Mouse (Mus musculus) gastrocnemius, adult 2 months (tissue): Measurements from ENCODE around the gene Sec23ip. TPM values are rescaled to one million over a fixed set of nuclear protein-coding genes. Genes with fewer than 3 reads are reported as not detected.

ENCODE experiments used
- DNase-seq: peaks from one replicate; pipeline ENCODE4 v3.0.0; 2022
- H3K27ac ChIP-seq: fragments of 200-600 bp; 2 replicates; pipeline ENCODE4 v1.8.1; 2022; ENCODE audit warnings: mild to moderate bottlenecking
- H3K4me3 ChIP-seq: fragments of 200-600 bp; 2 replicates; pipeline ENCODE4 v1.8.1; 2022; ENCODE audit warnings: mild to moderate bottlenecking, moderate library complexity
- CTCF ChIP-seq: fragments of 200-600 bp; IDR thresholded peaks from 2 replicates; pipeline ENCODE4 v1.8.1; 2022; ENCODE audit warnings: antibody characterized with exemption, mild to moderate bottlenecking, moderate library complexity
- intact Hi-C: fragments of 180-260 bp; cut with DNase I; formaldehyde crosslinking; loops from one replicate; pipeline ENCODE4 v1.15.1; 2025
- total RNA-seq, 2 experiments: library from RNA; stranded (reverse); gene quantifications; 2 replicates each; pipeline ENCODE4 v1.2.3; 2021

The Sec23ip gene
- total RNA-seq, 2 experiments from 2014 or later = 22.7 to 23.5 TPM

- Histone ChIP-seq H3K27ac (peak overlapping the region; percentile 96), H3K4me3 (peak overlapping the region; percentile 99)
- intact Hi-C loops = no loop called here
- TF ChIP-seq CTCF = no peak
- peak; percentile 83 for DNase-seq
Observed at GRCm38 (mm10) chr7:128739462-128740277, 5.1 kb upstream of the Sec23ip start.

DNA sequence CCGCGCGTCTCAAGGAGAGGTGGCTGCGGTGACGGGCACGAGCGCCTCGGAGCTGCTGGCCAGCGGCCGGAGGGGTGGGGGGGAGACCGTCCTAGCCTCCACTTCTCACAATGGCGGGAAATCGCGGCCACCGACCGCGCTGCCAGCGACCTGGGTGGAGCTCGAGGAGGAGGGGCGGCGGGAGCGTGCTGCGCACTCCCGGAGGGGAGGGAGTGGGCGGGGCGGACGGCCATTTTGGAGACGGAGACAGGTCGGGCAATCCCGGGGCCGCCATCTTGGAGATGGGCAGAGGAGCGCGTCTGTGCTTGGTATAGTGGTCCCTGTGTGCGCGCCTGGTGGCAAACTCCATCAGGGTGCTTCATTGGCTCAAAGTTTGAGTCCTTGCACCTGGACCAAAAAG lies 4.4 kb upstream of the Sec23ip start, which contains the start of gene Mcmbp:
Mcmbp (minus strand) TSS at position 162 of the 400 bp plus-strand sequence.
- H3K27ac ChIP-seq = peak within 1 kb of the TSS; percentile 96
- DNase-seq = peak; percentile 99
- no peak for TF ChIP-seq CTCF
- intact Hi-C loops = no loop called here
- peak within 1 kb of the TSS; percentile 99 for H3K4me3 ChIP-seq

GRCm38 (mm10) chr7:128743898-128744297 lies 845 bp upstream of the Sec23ip start:
- no peak for DNase-seq
- TF ChIP-seq CTCF = no peak
- intact Hi-C loops = no loop called here
- Histone ChIP-seq H3K4me3 (peak overlapping the region; percentile 77), H3K27ac (peak overlapping the region; percentile 92; the same call in 1 of the 2 replicates)

DNA sequence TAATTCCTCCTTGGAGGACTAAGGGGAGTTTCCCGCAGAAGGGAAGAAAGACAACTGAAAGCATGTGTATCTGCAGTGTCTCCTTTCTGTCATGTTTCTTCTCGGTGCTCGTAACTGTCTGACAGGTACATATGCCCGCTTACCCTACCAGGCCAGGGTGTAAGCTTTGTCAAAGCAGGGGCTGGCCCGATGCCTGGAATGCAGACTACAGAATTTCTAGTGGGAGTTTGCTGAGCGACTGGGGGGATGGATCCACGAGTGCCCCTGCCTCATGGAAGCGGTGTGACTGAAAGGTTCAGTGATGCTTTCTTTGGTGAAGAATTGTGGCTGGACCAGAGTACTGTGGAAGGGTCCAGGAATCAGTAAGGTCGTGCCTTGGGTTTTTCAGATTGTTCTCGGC lies 1.4 kb downstream of the Sec23ip start:
- no peak overlapping the region for H3K27ac ChIP-seq
- DNase-seq = peak; percentile 25
- intact Hi-C loops = no loop called here
- peak overlapping the region; percentile 77 for H3K4me3 ChIP-seq
- no peak for TF ChIP-seq CTCF

DNA sequence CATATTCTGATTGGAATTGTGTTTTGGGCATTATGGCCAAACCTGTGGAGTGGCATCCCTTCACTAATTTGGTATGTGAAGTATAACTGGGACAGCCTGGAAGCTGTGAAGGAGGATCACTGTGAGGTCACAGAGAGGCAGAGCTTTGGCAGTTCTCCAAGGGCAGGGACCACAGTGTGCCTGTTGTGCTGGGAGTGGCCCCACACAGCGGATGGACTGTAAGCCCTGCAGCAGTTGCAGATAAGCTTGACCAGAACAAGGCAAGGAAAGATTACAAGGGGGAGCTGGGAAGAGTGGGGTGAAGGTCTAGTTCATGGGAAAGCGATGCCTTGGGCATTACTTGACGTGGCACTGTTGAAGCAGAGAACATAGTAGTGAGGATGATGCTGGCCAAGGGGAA lies 4.0 kb downstream of the Sec23ip start:
- peak overlapping the region; percentile 57 for H3K27ac ChIP-seq
- no peak for TF ChIP-seq CTCF
- H3K4me3 ChIP-seq = no peak overlapping the region
- peak; percentile 81 for DNase-seq
- intact Hi-C loops = no loop called here

DNA sequence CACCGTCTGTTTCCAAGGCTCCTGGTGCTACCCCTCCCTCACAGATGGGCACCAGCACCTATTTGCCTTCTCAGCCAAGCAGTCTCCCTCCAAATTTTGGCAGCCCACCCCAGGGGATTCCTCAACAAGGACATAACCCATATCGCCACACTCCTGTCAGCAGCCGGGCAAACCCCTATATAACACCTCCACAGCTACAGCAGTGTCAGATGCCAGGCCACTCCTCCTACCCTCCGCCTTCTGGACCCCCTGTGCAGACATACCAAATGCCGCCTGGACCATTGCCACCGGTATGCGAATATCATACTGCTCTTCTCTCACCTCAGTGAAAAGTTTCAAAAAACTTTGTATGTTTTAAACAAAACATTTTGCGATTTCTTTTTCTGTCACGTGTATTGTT lies 5.6 kb downstream of the Sec23ip start:
- intact Hi-C loops = no loop called here
- no peak overlapping the region for H3K27ac ChIP-seq
- no peak for TF ChIP-seq CTCF
- no peak for DNase-seq
- no peak overlapping the region for H3K4me3 ChIP-seq

GRCm38 (mm10) chr7:128752012-128752411 lies 7.3 kb downstream of the Sec23ip start:
- intact Hi-C loops = no loop called here
- no peak for DNase-seq
- Histone ChIP-seq H3K4me3 (no peak overlapping the region), H3K27ac (no peak overlapping the region)
- no peak for TF ChIP-seq CTCF

GRCm38 (mm10) chr7:128755396-128755795 lies 10.7 kb downstream of the Sec23ip start:
- no peak for DNase-seq
- intact Hi-C loops = no loop called here
- no peak overlapping the region for H3K4me3 ChIP-seq
- TF ChIP-seq CTCF = no peak
- H3K27ac ChIP-seq = no peak overlapping the region

DNA sequence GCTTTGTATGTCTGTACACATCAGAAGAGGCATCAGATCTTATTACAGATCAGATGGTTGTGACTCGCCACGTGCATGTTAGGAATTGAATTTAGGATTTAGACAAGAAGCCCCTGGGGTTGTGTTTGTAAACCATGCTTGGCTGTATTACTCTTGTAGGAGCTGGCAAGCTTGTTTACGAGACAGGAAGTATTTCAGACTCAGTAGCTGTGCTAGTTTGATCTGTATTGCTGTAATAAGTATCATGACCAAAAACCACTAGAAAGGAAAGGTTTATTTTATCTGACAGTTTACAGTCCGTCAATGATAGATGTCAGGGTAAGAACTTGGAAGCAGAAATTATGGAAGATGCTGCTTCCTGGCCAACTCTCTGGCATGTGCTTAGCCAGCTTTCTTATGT lies 14.2 kb downstream of the Sec23ip start:
- no peak for DNase-seq
- no peak overlapping the region for H3K27ac ChIP-seq
- H3K4me3 ChIP-seq = no peak overlapping the region
- no peak for TF ChIP-seq CTCF
- intact Hi-C loops = no loop called here

DNA sequence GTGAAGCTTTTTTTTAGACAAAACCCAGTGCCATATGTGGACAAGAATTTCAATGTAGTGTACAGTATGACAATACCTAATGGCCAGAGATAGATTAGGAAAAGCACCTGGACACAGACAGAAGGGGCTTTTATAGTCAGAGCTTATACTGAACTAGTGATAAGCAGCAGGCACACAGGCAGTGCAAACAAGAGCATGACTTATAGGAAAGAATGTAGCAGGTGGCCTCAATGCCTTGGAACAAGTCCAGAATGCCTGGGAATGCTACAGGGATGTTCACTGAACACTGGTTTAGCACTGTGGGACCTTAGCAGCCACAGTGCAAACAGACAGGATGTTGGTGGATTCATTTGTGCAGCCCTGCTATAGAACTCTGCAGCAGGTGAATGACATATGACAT lies 22.0 kb downstream of the Sec23ip start:
- H3K4me3 ChIP-seq = no peak overlapping the region
- no peak overlapping the region for H3K27ac ChIP-seq
- no peak for DNase-seq
- intact Hi-C loops = no loop called here
- no peak for TF ChIP-seq CTCF

- Histone ChIP-seq H3K4me3 (no peak overlapping the region), H3K27ac (no peak overlapping the region)
- DNase-seq = no peak
- TF ChIP-seq CTCF = no peak
- intact Hi-C loops = no loop called here
Observed at GRCm38 (mm10) chr7:128777201-128777600, 32.5 kb downstream of the Sec23ip start.

DNA sequence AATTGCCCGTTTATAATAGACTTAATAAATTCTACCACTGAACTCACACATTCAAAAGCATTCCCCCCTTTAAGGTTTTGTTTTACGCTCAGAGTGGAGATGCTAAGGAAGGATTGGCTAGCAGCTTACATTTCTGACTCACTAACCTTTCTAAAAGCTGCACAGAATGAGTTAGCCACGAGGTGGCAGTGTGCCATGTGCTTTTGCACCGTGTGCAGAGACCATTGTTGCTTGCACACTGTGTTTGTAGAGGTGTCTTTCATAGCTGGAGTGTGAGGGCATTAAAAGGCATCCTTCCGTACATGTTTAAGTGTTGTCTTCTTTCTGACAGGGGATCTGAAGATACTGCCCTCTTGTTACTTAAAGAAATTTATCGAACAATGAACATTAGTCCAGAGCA lies 34.6 kb downstream of the Sec23ip start:
- TF ChIP-seq CTCF = peak; percentile 61
- intact Hi-C loops = no loop called here
- no peak for DNase-seq
- Histone ChIP-seq H3K4me3 (no peak overlapping the region), H3K27ac (no peak overlapping the region)

- TF ChIP-seq CTCF = no peak
- H3K27ac ChIP-seq = no peak overlapping the region
- H3K4me3 ChIP-seq = no peak overlapping the region
- intact Hi-C loops = no loop called here
- no peak for DNase-seq
Observed at GRCm38 (mm10) chr7:128781846-128782245, 37.1 kb downstream of the Sec23ip start.

DNA sequence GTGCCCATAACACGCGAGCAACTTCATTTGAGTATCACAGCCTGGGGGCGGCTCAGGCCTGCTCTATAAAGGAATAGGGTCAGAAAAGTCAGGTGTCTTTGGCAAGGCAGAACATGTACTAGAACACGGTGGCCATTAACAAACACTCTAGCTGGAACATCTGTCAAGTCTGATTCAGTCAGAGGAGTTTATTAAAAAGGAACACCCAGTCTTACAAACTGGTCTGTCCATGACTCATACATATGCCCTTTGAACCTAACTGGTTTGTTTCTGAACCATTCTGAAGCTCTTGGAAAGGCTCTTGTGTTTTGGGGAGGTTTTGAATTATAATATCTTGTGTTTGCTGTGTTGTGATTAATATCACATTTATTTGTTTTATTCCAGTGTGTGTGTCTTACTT lies 45.3 kb downstream of the Sec23ip start:
- H3K4me3 ChIP-seq = no peak overlapping the region
- no peak for DNase-seq
- TF ChIP-seq CTCF = no peak
- H3K27ac ChIP-seq = no peak overlapping the region
- intact Hi-C loops = no loop called here
